Mouse (Mus musculus) layer of hippocampus, adult 9-10 months (tissue): ENCODE results near the gene Frmd8.

Experiments used
- DNase-seq: peaks from one replicate; pipeline ENCODE4 v3.0.0; 2022; ENCODE audit warnings: low spot score

Frmd8 gene

DNA sequence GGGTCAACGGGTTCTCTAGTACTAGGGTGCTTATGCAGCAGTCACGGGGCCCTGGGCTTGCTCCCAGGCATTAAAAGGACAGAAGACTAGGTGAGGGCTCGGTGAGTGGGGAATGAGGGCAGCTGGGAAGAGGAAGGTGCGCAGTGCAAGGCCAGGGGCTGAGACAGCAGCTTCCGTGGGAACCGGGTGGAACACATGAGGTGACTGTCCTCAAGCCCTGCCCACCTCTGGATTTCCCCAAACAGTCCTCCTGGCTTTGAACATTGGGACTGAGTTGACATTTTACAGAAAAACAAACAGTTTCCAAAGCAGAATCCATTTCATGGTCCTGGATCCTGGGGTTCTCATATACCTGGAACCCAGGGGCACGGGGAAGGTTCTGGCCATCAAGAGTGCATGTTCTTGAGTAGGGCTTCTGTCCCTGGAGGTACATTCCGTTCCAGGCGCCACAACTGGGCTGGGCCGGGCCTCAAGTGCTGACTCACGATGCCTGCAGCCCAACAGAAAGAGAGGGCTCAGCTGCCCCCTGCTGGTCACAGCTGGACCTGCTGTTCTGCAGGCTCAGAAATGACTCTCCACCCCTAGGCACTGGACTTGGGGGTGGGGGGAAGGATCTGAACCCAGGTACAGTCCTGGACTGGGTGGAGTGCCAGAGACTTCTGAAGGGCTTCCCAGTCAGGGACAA, 25.1 kb downstream of the Frmd8 start:
- DNase-seq: peak; percentile 88

DNA sequence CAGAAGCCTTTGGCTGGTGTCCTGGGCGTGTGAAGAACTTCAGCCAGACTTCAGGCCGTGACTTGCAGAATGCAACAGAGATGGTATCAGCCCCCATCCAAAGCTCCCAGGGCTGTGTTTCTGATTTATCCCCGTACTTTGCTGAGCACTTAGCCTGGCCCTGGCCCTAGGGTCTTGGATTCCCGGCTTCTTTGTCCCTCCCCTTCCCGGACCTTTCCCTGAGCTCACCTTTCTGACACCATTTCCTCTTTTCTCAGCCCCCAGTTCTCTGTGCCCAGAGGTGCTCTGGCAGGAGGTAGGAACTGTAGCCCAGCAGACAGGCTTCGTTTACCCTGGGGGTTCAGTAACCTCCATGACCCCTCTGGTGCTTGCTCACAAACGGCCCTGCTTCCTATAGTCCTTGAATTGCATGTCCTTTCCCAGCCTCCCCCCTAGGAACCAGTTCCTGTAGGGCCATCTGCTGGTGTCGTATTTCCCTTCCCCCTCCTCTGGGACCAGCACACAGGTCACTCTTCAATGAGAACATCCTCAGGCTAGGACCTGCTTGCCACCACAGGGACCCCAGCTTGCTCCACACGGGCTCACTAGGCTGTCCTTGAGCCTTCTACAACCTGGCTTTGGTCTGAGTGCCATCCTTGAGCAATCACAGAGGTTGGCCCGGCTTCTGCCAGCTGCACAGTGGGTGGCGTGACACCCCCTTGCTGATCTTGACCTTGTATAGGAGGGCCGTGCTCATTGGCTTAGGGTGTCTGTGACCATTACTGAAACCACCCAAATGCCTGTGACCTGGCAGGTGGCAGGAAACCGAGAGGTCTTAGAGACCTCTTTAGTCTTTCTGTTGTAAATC, 26.0 kb downstream of the Frmd8 start:
- DNase-seq: no peak

DNA sequence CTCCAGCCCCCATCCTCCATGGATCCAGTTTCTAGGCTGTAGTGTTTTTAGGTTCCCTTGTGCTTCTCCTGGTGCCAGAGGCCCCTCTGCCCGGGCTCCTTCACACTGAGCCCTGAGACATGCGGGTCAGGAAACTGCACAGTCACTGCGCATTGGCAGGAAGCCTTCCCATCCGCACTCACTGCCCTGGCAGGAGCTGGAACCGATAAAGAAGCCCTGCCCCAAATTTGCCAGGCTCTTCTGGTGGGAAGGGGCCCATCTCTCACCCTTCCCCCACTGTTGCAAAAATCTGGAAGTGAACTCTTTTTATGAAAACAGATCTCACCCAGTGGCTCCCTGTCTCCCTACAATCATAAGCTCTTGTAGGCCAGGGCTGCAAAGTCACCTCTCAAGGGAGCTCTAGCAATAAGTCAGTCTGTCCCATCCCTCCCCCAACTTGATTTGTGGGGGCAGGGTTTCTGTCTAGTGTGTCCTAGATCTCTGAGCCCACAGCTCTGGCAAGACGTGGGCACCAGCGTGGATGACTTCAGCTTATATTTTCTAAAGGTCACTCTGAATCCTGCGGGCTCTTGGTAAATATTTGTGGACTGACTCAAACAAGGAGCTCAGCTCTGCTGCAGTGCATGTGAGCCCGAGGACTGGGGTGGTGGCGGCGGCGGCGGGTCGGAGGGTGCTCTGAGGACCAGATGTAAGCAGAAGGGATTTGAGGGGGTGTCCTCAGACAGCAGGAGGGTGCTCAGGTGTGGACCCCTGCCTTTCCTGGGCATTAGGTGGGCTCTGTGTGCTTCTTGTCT, 26.8 kb downstream of the Frmd8 start:
- DNase-seq: no peak

GRCm38 (mm10) chr19:5847306-5847796, 27.7 kb downstream of the Frmd8 start:
- DNase-seq: no peak

- peak; percentile 87 for DNase-seq
These were observed 28.3 kb downstream of the Frmd8 start for GRCm38 (mm10) chr19:5846557-5847305.

GRCm38 (mm10) chr19:5846154-5846553, 28.9 kb downstream of the Frmd8 start:
- no peak for DNase-seq

DNA sequence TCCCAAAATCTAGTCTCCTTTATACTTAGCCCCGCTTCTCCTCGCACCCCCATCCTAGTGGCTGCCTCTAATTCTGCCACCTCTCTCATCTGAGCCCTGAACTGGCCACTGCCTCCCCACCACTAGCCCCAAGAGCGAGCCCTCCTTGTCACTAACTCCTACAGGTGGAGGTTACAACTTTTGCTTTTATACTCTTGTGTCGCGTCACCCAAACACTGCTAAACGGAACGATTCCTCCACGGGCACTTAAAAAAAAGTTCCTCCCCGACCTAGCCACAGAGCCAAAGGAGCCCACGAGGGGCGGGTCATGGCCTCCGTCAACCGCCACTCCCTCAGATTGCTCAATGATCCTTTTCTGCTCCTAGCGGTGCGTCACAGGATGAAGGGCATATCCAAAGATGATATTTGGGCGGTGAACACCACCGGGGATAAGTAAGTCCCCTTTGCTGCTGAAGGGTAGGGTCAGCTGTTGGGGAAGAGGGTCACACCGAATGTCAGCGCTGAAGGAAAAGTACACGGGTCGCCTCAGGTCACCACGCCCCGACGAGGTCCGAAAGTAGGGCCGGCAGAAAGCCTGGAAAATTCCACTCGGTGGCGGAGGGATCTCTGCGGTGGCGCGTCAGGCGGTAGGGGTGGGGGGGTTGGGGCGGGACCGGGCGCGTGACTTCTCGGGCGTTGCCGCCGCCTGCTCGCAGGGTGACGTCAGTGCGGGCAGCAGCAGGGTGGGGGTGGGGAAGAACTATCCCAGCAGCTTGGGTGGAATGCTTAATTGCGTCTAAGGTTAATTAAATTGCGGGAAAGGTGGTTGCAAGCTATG, 29.5 kb downstream of the Frmd8 start:
- peak; percentile 85 for DNase-seq

DNA sequence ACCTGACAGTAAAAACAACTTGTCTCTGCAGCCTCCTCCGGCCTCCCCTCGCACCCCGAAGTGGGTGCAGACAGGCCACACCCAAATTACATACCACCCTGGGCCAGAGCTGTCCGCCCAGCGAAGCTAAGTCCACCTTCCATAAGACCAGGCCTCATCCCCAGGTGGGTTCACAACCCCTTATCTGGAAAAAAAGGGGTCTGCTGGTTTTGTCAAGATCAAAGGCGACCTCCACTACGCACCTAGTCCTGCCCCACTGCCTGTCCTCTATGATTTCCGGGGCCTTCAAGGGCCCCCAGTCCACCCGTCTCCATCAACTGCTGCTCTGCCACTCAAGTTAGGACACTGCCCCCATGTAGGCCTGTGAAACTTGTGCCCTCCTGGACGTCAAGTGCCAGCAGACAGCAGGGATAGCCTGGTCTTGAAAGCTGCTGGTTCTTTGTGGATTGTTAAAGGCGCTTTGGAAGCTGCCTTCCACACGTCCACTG, 30.2 kb downstream of the Frmd8 start:
- DNase-seq: no peak

DNA sequence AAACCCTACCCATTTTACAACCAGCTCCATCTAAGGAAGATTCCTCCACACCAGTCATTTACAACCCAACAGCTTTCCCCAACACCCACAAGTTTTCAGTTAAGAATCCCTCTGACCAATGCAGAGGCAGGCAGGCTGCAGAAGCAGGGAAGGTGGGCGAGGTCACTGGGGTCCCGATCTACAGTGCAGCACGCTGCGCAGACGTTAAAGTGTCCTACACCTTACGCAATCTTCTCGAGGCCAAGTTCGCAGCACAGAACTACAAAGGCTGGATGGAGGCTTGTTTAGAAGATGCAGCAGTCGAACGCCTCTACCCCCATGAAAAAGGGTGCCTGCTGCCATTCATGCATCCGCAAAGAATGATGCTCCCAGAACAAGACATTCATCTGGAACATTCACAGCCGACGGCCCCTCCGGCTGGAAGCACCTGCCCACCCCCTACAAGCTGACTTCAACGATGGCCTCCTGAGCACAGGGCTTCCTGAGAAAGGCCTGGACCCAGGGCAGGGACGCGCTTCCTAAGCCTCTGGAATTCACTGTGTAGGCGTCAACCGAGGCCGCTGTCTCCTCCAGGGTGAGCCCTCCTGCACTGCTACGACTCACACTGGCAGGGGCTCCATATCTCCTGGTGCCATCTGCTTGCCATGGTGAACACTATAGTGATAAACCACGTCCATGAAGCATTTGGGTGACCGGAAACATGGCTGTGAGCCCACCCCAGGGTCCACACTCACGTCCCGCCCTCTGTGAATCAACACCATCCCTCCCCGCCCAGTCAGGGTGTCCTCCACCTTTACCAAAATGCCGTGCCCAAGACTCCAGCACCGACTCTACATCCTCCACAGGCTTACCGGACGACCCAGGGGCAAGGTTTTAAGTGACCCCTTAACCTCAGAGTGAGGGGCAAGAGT, 31.0 kb downstream of the Frmd8 start:
- no peak for DNase-seq

GRCm38 (mm10) chr19:5842785-5843730, 32.0 kb downstream of the Frmd8 start:
- no peak for DNase-seq

GRCm38 (mm10) chr19:5841999-5842784, 32.9 kb downstream of the Frmd8 start:
- no peak for DNase-seq

GRCm38 (mm10) chr19:5841389-5841946, 33.6 kb downstream of the Frmd8 start:
- no peak for DNase-seq

DNA sequence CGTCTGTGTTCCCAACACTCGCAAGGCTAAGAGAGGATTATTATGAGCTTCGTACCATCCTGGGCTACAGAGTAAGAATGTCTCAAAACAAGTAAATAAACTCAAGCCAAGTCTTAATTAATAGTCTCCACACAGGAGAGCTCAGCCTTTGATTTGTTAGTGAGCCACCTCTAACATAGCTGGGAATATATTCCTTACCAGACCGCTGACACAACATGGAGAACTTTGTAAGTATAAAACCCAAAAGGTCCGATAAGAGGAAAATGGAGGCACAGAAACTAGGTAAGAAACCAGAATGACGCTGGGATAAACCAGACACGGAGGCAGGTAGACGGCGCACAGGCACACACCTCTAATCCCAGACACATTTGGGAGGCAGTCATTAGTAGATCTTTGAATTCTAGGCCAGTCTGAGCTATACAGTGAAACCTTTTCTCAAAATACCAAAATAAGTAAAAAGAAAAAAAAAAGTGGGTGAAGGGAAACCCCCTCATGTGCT, 34.1 kb downstream of the Frmd8 start:
- no peak for DNase-seq

DNA sequence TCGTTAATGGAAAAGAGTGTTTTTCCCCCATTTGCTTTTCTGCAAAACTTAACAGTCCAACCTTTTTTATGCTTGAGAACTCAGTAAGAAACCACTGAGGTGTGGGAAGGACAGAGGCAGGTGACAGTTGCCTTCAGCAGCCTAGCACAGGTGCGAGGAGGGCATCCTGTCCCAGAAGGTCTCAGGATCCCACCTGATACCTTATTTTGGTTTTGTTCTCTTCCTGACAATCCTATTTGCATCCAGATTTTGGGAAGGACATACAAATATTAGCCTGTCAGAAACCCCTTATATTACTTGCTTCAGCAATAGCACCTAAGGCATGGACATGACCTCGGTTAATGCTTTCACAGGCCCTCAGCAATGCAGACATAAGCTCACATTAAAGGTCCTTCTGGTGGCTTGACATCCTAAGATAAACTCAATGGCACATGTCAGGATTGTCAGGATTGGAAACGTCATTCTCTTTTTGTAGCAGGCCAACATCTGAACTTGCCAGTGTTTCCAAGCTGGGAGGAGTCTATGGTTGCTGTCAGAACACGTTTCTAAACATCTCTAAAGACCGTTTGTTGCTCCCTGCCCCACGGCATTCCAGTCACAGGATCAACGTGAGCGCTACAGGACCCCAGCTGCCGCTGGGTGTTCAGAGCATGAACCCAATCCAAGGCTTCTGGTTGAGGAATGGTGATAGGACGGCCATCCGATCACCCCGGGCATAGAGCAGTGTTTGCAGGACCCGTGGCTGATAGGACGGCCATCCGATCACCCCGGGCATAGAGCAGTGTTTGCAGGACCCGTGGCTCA, 34.8 kb downstream of the Frmd8 start:
- DNase-seq: no peak

- no peak for DNase-seq
These were observed 35.6 kb downstream of the Frmd8 start for GRCm38 (mm10) chr19:5839317-5840085.

DNA sequence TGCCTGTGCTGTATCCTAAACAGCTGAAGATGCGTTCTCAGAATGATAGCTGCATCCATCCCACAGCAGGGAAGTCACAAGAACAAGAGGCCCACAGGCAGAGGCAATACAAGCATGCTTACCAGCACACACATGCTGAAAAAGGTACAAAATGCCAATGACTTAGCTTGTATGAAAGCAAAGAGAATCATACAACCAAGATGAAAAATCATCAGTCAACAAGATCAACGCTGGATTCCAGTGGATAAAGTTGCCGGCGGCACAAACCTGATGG, 36.2 kb downstream of the Frmd8 start:
- no peak for DNase-seq
